Mouse (Mus musculus): ENCODE results near the gene Mus81.

GRCm38 (mm10) chr19:5518721-5519120 is 30.5 kb upstream of the Mus81 start:
- TF ChIP-seq CTCF (IDR thresholded peaks at IDR 0.05; ENCODE audit: control insufficient read depth, insufficient read depth, low read length): no peak
- TF ChIP-seq POLR2A (IDR thresholded peaks at IDR 0.05; ENCODE audit: borderline replicate concordance, control insufficient read depth, low read depth, low read length): no peak

All from bone marrow, adult 2 months (tissue).